Mouse (Mus musculus) erythroid progenitor cell, adult 5-6 weeks (primary cell): ENCODE data around the gene Arhgap45. TPM values are rescaled to one million over a fixed set of nuclear protein-coding genes. Genes with fewer than 3 reads are reported as not detected.
A peak's percentile ranks its signal among the peaks of the same experiment; 100 is the strongest.
"Not testable (repeated sequence)": the region's sequence is repeated elsewhere in the genome, so short reads cannot be mapped to it uniquely, and the experiment has no call there.

Source experiments
- ATAC-seq: replicated peaks from 2 replicates; pipeline ENCODE4 v1.8.0; 2016; ENCODE audit warnings: moderate number of reproducible peaks, mild to moderate bottlenecking, moderate TSS enrichment, inconsistent platforms; ENCODE audit not compliant: poor library complexity, low FRiP score, severe bottlenecking
- total RNA-seq, 2 experiments: library from RNA; stranded (forward) in 1 of 2; stranded (reverse) in 1 of 2; fragments of 150-400 nt in 1 of 2; fragments of 186-747, 209-891 nt in 1 of 2; gene quantifications; 2 replicates each; pipeline versions ENCODE4 v1.2.3 to v1.2.4; 2015 to 2017; ENCODE audit warnings: low replicate concordance in 2 of 2

The Arhgap45 gene
- total RNA-seq, 2 experiments from 2014 or later = 16.0 to 23.9 TPM

- ATAC-seq = no peak
Observed at GRCm38 (mm10) chr10:80051618-80052373, 35.3 kb downstream of the Arhgap45 start.

- ATAC-seq = no peak
Observed at GRCm38 (mm10) chr10:80052374-80052764, 35.9 kb downstream of the Arhgap45 start.

- ATAC-seq = peak; percentile 91
Observed at GRCm38 (mm10) chr10:80053259-80053780, 36.9 kb downstream of the Arhgap45 start.

GRCm38 (mm10) chr10:80053831-80054815 lies 37.7 kb downstream of the Arhgap45 start:
- ATAC-seq = peak; percentile 55

- not testable (repeated sequence) for ATAC-seq
Observed at GRCm38 (mm10) chr10:80054911-80055310, 38.5 kb downstream of the Arhgap45 start.

- no peak for ATAC-seq
Observed at GRCm38 (mm10) chr10:80055364-80055763, 38.9 kb downstream of the Arhgap45 start.

GRCm38 (mm10) chr10:80055891-80056290 lies 39.4 kb downstream of the Arhgap45 start:
- no peak for ATAC-seq

GRCm38 (mm10) chr10:80056506-80056905 lies 40.1 kb downstream of the Arhgap45 start:
- ATAC-seq = no peak

GRCm38 (mm10) chr10:80056976-80057682 lies 40.7 kb downstream of the Arhgap45 start:
- ATAC-seq = no peak

- no peak for ATAC-seq
Observed at GRCm38 (mm10) chr10:80057683-80058326, 41.4 kb downstream of the Arhgap45 start.

- no peak for ATAC-seq
Observed at GRCm38 (mm10) chr10:80063104-80063503, 46.7 kb downstream of the Arhgap45 start.

- ATAC-seq = no peak
Observed at GRCm38 (mm10) chr10:80063877-80064650, 47.6 kb downstream of the Arhgap45 start.

- ATAC-seq = no peak
Observed at GRCm38 (mm10) chr10:80069251-80069650, 52.8 kb downstream of the Arhgap45 start.

GRCm38 (mm10) chr10:80069948-80070450 lies 53.5 kb downstream of the Arhgap45 start:
- no peak for ATAC-seq

GRCm38 (mm10) chr10:80070837-80071515 lies 54.5 kb downstream of the Arhgap45 start:
- ATAC-seq = peak; percentile 67

GRCm38 (mm10) chr10:80071516-80071900 lies 55.1 kb downstream of the Arhgap45 start:
- no peak for ATAC-seq

GRCm38 (mm10) chr10:80072623-80073489 lies 56.4 kb downstream of the Arhgap45 start:
- no peak for ATAC-seq
